Mouse (Mus musculus): ENCODE data around the gene Fam243.

DNA sequence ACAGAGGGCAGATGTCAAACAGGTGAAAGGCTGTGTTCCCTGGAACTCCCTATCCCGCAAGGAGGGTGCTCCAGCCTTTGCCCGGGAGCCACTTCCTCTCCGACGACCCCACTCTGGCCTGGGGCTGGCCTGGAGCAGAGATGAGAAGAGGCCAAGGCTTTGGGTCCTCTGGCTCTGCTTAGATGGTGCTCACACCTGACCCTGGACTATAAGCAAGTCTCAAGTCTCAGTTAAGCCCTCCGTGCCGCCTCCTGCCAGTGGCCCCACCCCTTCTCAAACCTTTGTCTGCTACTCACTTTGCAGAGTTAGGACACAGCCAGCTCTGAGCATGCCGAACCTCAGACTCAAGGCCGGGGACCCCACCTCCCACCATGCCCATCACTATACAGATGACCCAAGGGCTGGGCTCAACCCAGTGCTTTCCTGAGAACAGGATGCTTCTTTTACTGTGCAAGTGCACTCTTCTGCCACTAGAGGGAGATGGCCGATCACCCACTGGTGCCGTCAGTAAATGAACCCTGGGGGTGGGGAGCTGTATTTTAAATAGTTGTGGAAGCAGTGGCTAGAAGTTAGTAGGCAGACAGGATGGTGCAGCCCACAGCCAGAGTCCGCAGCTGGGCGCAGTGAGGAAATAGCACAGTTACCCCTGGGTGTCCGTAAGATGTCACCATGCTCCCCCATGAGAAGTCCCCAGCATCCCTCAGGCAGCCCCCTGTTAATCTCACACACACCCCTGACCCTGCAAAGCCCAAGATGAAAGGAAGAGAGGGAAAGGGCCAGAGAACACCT is 7.1 kb downstream of the Fam243 start:
- TF ChIP-seq POLR2A (IDR thresholded peaks at IDR 0.05; ENCODE audit: insufficient read depth, low read depth, low read length) = no peak
- peak; percentile 90 for TF ChIP-seq CTCF (IDR thresholded peaks at IDR 0.05)

All from heart, adult 2 months (tissue).